9 mouse cellular contexts compared by ENCODE assay signal in genomic region chr11:98295013-98295585, GRCm38 (mm10). TPM values are rescaled to one million over a fixed set of nuclear protein-coding genes. Genes with fewer than 3 reads are reported as not detected.
A peak's percentile ranks its signal among the peaks of the same experiment; 100 is the strongest.
DNase-seq lines count a peak whose midpoint lies in the region; ATAC-seq and TF ChIP-seq lines count a peak whose summit lies in the region.
"Had no signal": no experiment of that assay in that cellular context is flagged by ENCODE, and none has a peak within 500 bp of the region (broad histone marks: within the 10 kb centered on the region; RNA-seq: fewer than 3 reads in every experiment).

No protein-coding gene starts in this region.

- WGBS in hindbrain, embryonic 15.5 days, result 4% methylated on average over 9 of the region's 9 CpGs

- H3K27me3 ChIP-seq in testis, adult 2 months (ENCODE audit: control insufficient read depth, insufficient read depth, low read length), result no peaks in the 10 kb centered on the region
- H3K27me3 ChIP-seq in hindbrain, embryonic 15.5 days, result 0 out of 2 replicates have a peak, but pooled peaks cover 4% of the 10 kb centered on the region
- peaks cover 31% of the 10 kb centered on the region for H3K27me3 ChIP-seq in myocyte (ENCODE audit: control insufficient read depth, insufficient read depth, insufficient read length)

- peaks cover 15% of the 10 kb centered on the region for H3K4me1 ChIP-seq in testis, adult 2 months (ENCODE audit: control insufficient read depth, insufficient read depth, low read length)
- peaks cover 58% of the 10 kb centered on the region for H3K4me1 ChIP-seq in hindbrain, embryonic 15.5 days (replicated peaks)

- peak overlapping the region; percentile 63 for H3K27ac ChIP-seq in gastrocnemius, adult 2 months
- no peak overlapping the region; the same call in 1 of the 2 replicates for H3K27ac ChIP-seq in testis, adult 2 months (ENCODE audit: control insufficient read depth, insufficient read depth, low read depth, low read length)
- H3K27ac ChIP-seq in hindbrain, embryonic 15.5 days (replicated peaks), result peak overlapping the region; percentile 80

- peak overlapping the region; percentile 33 for H3ac ChIP-seq in myocyte (ENCODE audit: control insufficient read depth, insufficient read length)

- TF ChIP-seq POLR2A in testis, adult 2 months (IDR thresholded peaks at IDR 0.05; ENCODE audit: control insufficient read depth, low read depth, low read length), result no peak
- no peak for TF ChIP-seq POLR2A in myocyte (IDR thresholded peaks at IDR 0.05; ENCODE audit: insufficient read length, low read depth)

- DNase-seq in gastrocnemius, adult 2 months, result no peak
- no peak for DNase-seq in gastrocnemius, adult 8-10 months (ENCODE audit: low spot score in 2 of 2)
- no peak for DNase-seq in testis, postnatal 14 days (ENCODE audit: low spot score)
- no peak for DNase-seq in frontal cortex, postnatal 14 days (ENCODE audit: low spot score in 2 of 2)

- H3K4me2 ChIP-seq in hindbrain, embryonic 15.5 days, result peak overlapping the region; percentile 74
- H3K4me2 ChIP-seq in myocyte (ENCODE audit: low read depth), result peak overlapping the region; percentile 79

- no peaks in the 10 kb centered on the region for H3K9me3 ChIP-seq in hindbrain, embryonic 15.5 days

- peak overlapping the region; percentile 87 for H3K4me3 ChIP-seq in gastrocnemius, adult 2 months
- H3K4me3 ChIP-seq in testis, adult 2 months (ENCODE audit: control insufficient read depth, low read depth, low read length), result peak overlapping the region; percentile 91
- peak overlapping the region; percentile 58 for H3K4me3 ChIP-seq in hindbrain, embryonic 15.5 days
- peak overlapping the region; percentile 16 for H3K4me3 ChIP-seq in myocyte

- intact Hi-C loops in gastrocnemius, adult 2 months (cut with DNase I), result no loop called here

- 0 out of 2 replicates have a peak, but pooled peaks have one; percentile 7 for ATAC-seq in hindbrain, embryonic 15.5 days (ENCODE audit: low FRiP score, low read depth)
- ATAC-seq in CD4-positive, CD25-positive, alpha-beta regulatory T cell, adult 4 months, result no peak

- H3K79me2 ChIP-seq in myocyte (ENCODE audit: control insufficient read depth, insufficient read depth), result no peaks in the 10 kb centered on the region

- H3K9ac ChIP-seq in hindbrain, embryonic 15.5 days, result peak overlapping the region; percentile 59

- no peaks in the 10 kb centered on the region for H3K36me3 ChIP-seq in testis, adult 2 months (ENCODE audit: control insufficient read depth, insufficient read depth, low read length)
- H3K36me3 ChIP-seq in hindbrain, embryonic 15.5 days, result no peaks in the 10 kb centered on the region
- no peaks in the 10 kb centered on the region for H3K36me3 ChIP-seq in myocyte (ENCODE audit: control insufficient read depth, insufficient read depth)

- no peak for TF ChIP-seq CTCF in gastrocnemius, adult 2 months (IDR thresholded peaks at IDR 0.05)
- TF ChIP-seq CTCF in testis, adult 2 months (IDR thresholded peaks at IDR 0.05; ENCODE audit: control insufficient read depth, insufficient read depth, insufficient replicate concordance, low read depth, low read length), result no peak

TF ChIP-seq in myocyte, 11 proteins besides CTCF, POLR2A, EP300 and RAD21:
- TF ChIP-seq TCF12 (IDR thresholded peaks at IDR 0.05; ENCODE audit: insufficient read depth, poor library complexity, severe bottlenecking) (no peak), SRF (IDR thresholded peaks at IDR 0.05; ENCODE audit: control insufficient read depth, insufficient read length, low read depth) (no peak)

RNA-seq across cellular contexts. Expression of gene Neurod2, which starts 34.3 kb away (rescaled TPM):
- total RNA-seq in gastrocnemius, adult 2 months (2021), result not detected
- total RNA-seq in gastrocnemius, adult 8-10 months (2022), result not detected
- not detected in 2 replicates for polyA plus RNA-seq in testis, adult 2 months (2012; rRNA removed)
- polyA plus RNA-seq in hindbrain, embryonic 15.5 days (2015; fragmentation: Nextera tagmentation; extraction: Ambion mirVana), result 20.9 and 28.6 TPM in 2 replicates
- polyA plus RNA-seq in myocyte (2012; fragmentation: generic; extraction: Trizol), result not detected
- not detected for polyA plus RNA-seq in CD4-positive, CD25-positive, alpha-beta regulatory T cell, adult 4 months (2017; shearing (Covaris generic))
- total RNA-seq: hematopoietic stem cell, adult 5-6 weeks had no signal

RNA-seq across cellular contexts. Expression of gene Ppp1r1b, which starts 53.1 kb away (rescaled TPM):
- not detected for total RNA-seq in gastrocnemius, adult 2 months (2021)
- total RNA-seq in gastrocnemius, adult 8-10 months (2022), result under 1 TPM in 3 of 4 experiments, not detected in 1; 0.27 to 0.90 (median 0.44) TPM
- polyA plus RNA-seq in testis, adult 2 months (2012; rRNA removed), result 0.58 and 1.1 TPM in 2 replicates
- polyA plus RNA-seq in hindbrain, embryonic 15.5 days (2015; fragmentation: Nextera tagmentation; extraction: Ambion mirVana), result 6.1 and 6.9 TPM in 2 replicates
- polyA plus RNA-seq in myocyte (2012; fragmentation: generic; extraction: Trizol), result not detected
- not detected for polyA plus RNA-seq in CD4-positive, CD25-positive, alpha-beta regulatory T cell, adult 4 months (2017; shearing (Covaris generic))

Comparison
In these comparisons a context has a peak if more than half of its experiments do, and no peak if none do; other contexts are left out.
1. H3K4me3 ChIP-seq: peak in every context shown above with its lines; median percentile 91 in testis, adult 2 months; 87 in gastrocnemius, adult 2 months; 58 in hindbrain, embryonic 15.5 days; 16 in myocyte.
2. RNA of gene Neurod2, which starts 34.3 kb away (polyA plus RNA-seq): 20.9 to 28.6 TPM in hindbrain, embryonic 15.5 days; not detected in testis, adult 2 months, not detected in myocyte (single experiment) and not detected in CD4-positive, CD25-positive, alpha-beta regulatory T cell, adult 4 months; every median in the first group is over 10 times any median in the second.